Mouse (Mus musculus) stomach, postnatal 0 days (tissue): ENCODE measurements around the gene Slc38a4.

Experiments used
- CTCF ChIP-seq: IDR thresholded peaks from 2 replicates; pipeline ENCODE4 v1.5.1; 2016; ENCODE audit warnings: antibody characterized with exemption, low read depth, mild to moderate bottlenecking, moderate library complexity
- EP300 ChIP-seq: optimal IDR thresholded peaks from 2 replicates; pipeline ENCODE3; 2016; ENCODE audit warnings: antibody characterized with exemption

DNA sequence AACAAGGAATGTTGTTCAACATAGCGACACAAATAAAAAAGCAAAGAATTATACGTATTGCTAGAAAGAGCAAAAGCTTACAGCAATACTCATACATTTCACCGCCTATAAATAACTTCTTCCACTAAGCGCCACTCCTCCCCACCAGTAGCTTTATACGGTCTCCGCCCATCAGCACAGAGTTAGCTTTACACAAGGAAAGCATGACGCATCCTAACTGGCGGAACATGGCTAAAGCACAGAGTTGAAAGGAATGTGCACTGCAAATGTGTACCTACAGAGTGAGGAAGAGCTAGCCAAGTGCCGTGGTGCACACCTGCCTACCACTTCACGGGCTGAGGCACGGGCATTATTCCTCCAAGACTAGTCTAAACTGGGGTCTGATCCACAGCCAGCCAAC, 95.4 kb downstream of the Slc38a4 start:
- no peak for TF ChIP-seq CTCF
- no peak for TF ChIP-seq EP300
